17 mouse cellular contexts compared by ENCODE assay signal in the genomic region with DNA sequence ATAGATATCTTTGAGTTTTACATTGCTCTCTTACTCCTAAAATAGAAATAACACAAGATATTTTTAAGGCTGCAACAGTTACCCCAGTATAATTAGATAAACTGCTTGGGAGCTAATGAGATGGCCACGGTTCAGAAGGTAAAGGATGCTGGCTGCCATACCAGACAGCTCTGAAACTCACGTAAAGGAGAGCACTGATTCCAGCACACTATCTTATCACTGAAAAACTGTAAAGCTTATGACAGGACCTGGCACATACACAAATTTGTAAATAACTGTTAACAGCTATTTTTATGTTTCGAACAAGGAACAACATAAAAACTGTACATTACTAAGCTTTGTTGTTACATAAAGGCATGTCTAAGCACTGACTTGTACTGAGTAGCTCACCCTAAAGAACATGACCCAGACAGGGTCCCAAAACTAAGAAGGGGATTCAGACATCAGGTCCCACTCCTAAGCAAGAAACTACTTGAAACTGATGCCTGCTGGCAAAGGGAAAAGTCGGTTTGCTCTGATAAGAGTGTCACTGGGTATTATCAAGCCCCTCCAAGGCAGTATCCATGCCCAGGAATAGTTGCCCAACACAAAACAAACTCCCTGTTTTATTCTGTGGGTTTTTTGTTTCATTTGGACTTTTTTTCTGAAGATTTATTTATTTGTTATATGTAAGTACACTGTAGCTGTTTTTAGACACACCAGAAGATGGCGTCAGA.
"Had no signal": no experiment of that assay in that cellular context is flagged by ENCODE, and none has a peak within 500 bp of the region (broad histone marks: within the 10 kb centered on the region; RNA-seq: fewer than 3 reads in every experiment).

No protein-coding gene starts in this region.

- H3K27ac ChIP-seq: kidney, postnatal 0 days; limb, embryonic 13.5 days; liver, embryonic 14.5 days; midbrain, embryonic 12.5 days; stomach, embryonic 15.5 days had no signal

- H3K9me3 ChIP-seq: limb, embryonic 13.5 days; megakaryocyte, embryonic 14.5 days; midbrain, embryonic 12.5 days; stomach, embryonic 15.5 days had no signal

- ATAC-seq: intestine, postnatal 0 days; midbrain, embryonic 16.5 days had no signal

- DNase-seq: kidney, adult 9 months; kidney, postnatal 36 days; left cerebral cortex, postnatal 4 days; lung, embryonic 14.5 days; lung, postnatal 10 days; lung, postnatal 4 days; right cerebral cortex, postnatal 14 days; thymus, adult 2 months; thymus, postnatal 25 days had no signal

- H3K4me1 ChIP-seq: limb, embryonic 13.5 days; midbrain, embryonic 12.5 days; stomach, embryonic 15.5 days had no signal

- H3K27me3 ChIP-seq: limb, embryonic 13.5 days; megakaryocyte, embryonic 14.5 days; midbrain, embryonic 12.5 days; stomach, embryonic 15.5 days had no signal

- H3K9ac ChIP-seq: limb, embryonic 13.5 days; liver, embryonic 14.5 days; lung, embryonic 14.5 days; midbrain, embryonic 12.5 days; stomach, embryonic 15.5 days had no signal

- H3K4me2 ChIP-seq: limb, embryonic 13.5 days; lung, embryonic 14.5 days; midbrain, embryonic 12.5 days; stomach, embryonic 15.5 days had no signal

- H3K4me3 ChIP-seq: limb, embryonic 13.5 days; megakaryocyte, embryonic 14.5 days; midbrain, embryonic 12.5 days; stomach, embryonic 15.5 days had no signal
